In the genomic region with DNA sequence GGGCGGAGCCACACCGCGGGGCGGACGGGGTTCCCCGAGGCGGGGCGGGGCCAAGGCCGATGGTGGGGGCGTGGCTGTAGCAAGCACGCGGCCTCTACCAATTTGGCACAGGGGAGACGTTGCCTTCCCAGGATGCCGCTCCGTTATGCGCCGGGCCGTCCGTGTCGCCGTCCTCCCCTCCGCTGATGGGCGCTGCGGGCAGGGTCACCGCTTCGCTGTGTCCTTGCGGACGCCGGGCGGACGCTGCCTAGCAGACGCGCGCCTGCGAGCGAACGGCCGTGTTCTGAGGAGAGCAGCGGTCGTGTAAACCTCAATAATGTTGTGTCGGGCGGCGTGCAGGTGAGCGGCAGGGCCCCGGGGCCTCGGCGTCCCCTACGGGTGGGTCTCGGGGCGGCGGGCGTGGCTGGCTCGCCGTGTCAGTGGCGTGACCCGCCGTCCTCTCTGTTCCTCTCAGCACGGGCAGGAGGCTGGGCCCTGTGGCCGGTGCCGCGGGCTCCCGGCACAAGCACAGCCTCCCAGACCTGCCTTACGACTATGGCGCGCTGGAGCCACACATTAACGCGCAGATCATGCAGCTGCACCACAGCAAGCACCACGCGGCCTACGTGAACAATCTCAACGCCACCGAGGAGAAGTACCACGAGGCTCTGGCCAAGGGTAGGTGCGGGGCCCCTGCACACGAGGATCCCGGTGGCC, we compare ENCODE assay signal across 7 mouse cellular contexts. TPM values are rescaled to one million over a fixed set of nuclear protein-coding genes. Genes with fewer than 3 reads are reported as not detected.
A peak's percentile ranks its signal among the peaks of the same experiment; 100 is the strongest.
DNase-seq lines count a peak whose midpoint lies in the region; ATAC-seq and TF ChIP-seq lines count a peak whose summit lies in the region.

No protein-coding gene starts in this region.

- peak overlapping the region; percentile 77 for H3K27ac ChIP-seq in embryonic facial prominence, embryonic 12.5 days
- peak overlapping the region; percentile 95 for H3K27ac ChIP-seq in kidney, adult 2 months (ENCODE audit: insufficient read depth, low read depth, low read length)
- peak overlapping the region; percentile 86 for H3K27ac ChIP-seq in limb, embryonic 12.5 days
- peak overlapping the region; percentile 86 for H3K27ac ChIP-seq in midbrain, embryonic 15.5 days
- peak overlapping the region; percentile 84 for H3K27ac ChIP-seq in spleen, adult 2 months (ENCODE audit: insufficient read depth, low read length)

- H3K4me1 ChIP-seq in embryonic facial prominence, embryonic 12.5 days = peaks cover 8% of the 10 kb centered on the region
- no peaks in the 10 kb centered on the region for H3K4me1 ChIP-seq in kidney, adult 2 months (ENCODE audit: control insufficient read depth, insufficient read depth, low read length)
- peaks cover 14% of the 10 kb centered on the region for H3K4me1 ChIP-seq in limb, embryonic 12.5 days (replicated peaks)
- peaks cover 17% of the 10 kb centered on the region for H3K4me1 ChIP-seq in midbrain, embryonic 15.5 days
- H3K4me1 ChIP-seq in spleen, adult 2 months (ENCODE audit: control insufficient read depth, insufficient read depth, insufficient read length) = no peaks in the 10 kb centered on the region; the same call in 1 of the 2 replicates

- H3K27me3 ChIP-seq in embryonic facial prominence, embryonic 12.5 days = no peaks in the 10 kb centered on the region
- no peaks in the 10 kb centered on the region for H3K27me3 ChIP-seq in kidney, adult 2 months (replicated peaks; ENCODE audit: control insufficient read depth, insufficient read depth, low read length)
- no peaks in the 10 kb centered on the region for H3K27me3 ChIP-seq in limb, embryonic 12.5 days
- H3K27me3 ChIP-seq in midbrain, embryonic 15.5 days (replicated peaks) = no peaks in the 10 kb centered on the region
- H3K27me3 ChIP-seq in spleen, adult 2 months (ENCODE audit: control insufficient read depth, insufficient read depth, low read length) = no peaks in the 10 kb centered on the region

- DNase-seq in adrenal gland, postnatal 25 days = peak; percentile 100
- DNase-seq in heart, adult 18-20 months = peak; percentile 99
- peak; percentile 99 for DNase-seq in kidney, adult 2 months
- DNase-seq in spleen, adult 2 months (ENCODE audit: low read depth in 1 of 2, low spot score in 2 of 2) = peak; percentile 85 to 99

- H3K9ac ChIP-seq in embryonic facial prominence, embryonic 12.5 days = peak overlapping the region; percentile 62
- H3K9ac ChIP-seq in limb, embryonic 12.5 days (replicated peaks) = peak overlapping the region; percentile 79
- peak overlapping the region; percentile 70 for H3K9ac ChIP-seq in midbrain, embryonic 15.5 days

- H3K9me3 ChIP-seq in embryonic facial prominence, embryonic 12.5 days = no peaks in the 10 kb centered on the region
- no peaks in the 10 kb centered on the region for H3K9me3 ChIP-seq in limb, embryonic 12.5 days
- H3K9me3 ChIP-seq in midbrain, embryonic 15.5 days = no peaks in the 10 kb centered on the region

- peak; percentile 98 for ATAC-seq in embryonic facial prominence, embryonic 12.5 days (ENCODE audit: insufficient number of reproducible peaks, insufficient read depth, low FRiP score, low TSS enrichment)
- peak; percentile 98 for ATAC-seq in limb, embryonic 12.5 days (ENCODE audit: insufficient number of reproducible peaks, insufficient read depth, low FRiP score, low TSS enrichment, low read depth)
- ATAC-seq in midbrain, embryonic 15.5 days (replicated peaks) = peak; percentile 98

- under 1% methylated on average over 75 of the region's 76 CpGs for WGBS in embryonic facial prominence, embryonic 12.5 days
- under 1% methylated on average over 76 of the region's 76 CpGs for WGBS in kidney, adult 2 months
- under 1% methylated on average over 76 of the region's 76 CpGs for WGBS in limb, embryonic 12.5 days
- WGBS in midbrain, embryonic 15.5 days = under 1% methylated on average over 74 of the region's 76 CpGs
- under 1% methylated on average over 76 of the region's 76 CpGs for WGBS in spleen, adult 2 months

- TF ChIP-seq CTCF in kidney, adult 2 months (conservative IDR thresholded peaks at IDR 0.05; ENCODE audit: insufficient read depth, insufficient read length, low read depth, low read length) = no peak
- no peak; the same call in 1 of the 2 replicates for TF ChIP-seq CTCF in spleen, adult 2 months (IDR thresholded peaks at IDR 0.05; ENCODE audit: extremely low read depth, insufficient read depth, insufficient read length, insufficient replicate concordance)

- H3K4me2 ChIP-seq in embryonic facial prominence, embryonic 12.5 days (replicated peaks) = peak overlapping the region; percentile 72
- H3K4me2 ChIP-seq in limb, embryonic 12.5 days = peak overlapping the region; percentile 81
- peak overlapping the region; percentile 71 for H3K4me2 ChIP-seq in midbrain, embryonic 15.5 days

- H3K4me3 ChIP-seq in embryonic facial prominence, embryonic 12.5 days = peak overlapping the region; percentile 87
- peak overlapping the region; percentile 92 for H3K4me3 ChIP-seq in kidney, adult 2 months (ENCODE audit: insufficient read depth, low read depth, low read length)
- H3K4me3 ChIP-seq in limb, embryonic 12.5 days (replicated peaks) = peak overlapping the region; percentile 84
- H3K4me3 ChIP-seq in midbrain, embryonic 15.5 days = peak overlapping the region; percentile 73
- peak overlapping the region; percentile 70 for H3K4me3 ChIP-seq in spleen, adult 2 months (ENCODE audit: extremely low read depth, insufficient read depth, insufficient read length)

- TF ChIP-seq POLR2A in kidney, adult 2 months (IDR thresholded peaks at IDR 0.05; ENCODE audit: low read depth, low read length) = peak; percentile 96
- peak; percentile 89 for TF ChIP-seq POLR2A in spleen, adult 2 months (IDR thresholded peaks at IDR 0.05; ENCODE audit: low read depth, low read length)

- H3K36me3 ChIP-seq in embryonic facial prominence, embryonic 12.5 days = peaks cover 2% of the 10 kb centered on the region; the same call in 1 of the 2 replicates
- peaks cover 6% of the 10 kb centered on the region for H3K36me3 ChIP-seq in kidney, adult 2 months (ENCODE audit: control insufficient read depth, insufficient read depth, low read length)
- peaks cover 16% of the 10 kb centered on the region for H3K36me3 ChIP-seq in limb, embryonic 12.5 days
- H3K36me3 ChIP-seq in midbrain, embryonic 15.5 days (replicated peaks) = peaks cover 9% of the 10 kb centered on the region; the same call in 1 of the 2 replicates
- peaks cover 4% of the 10 kb centered on the region; the same call in 1 of the 2 replicates for H3K36me3 ChIP-seq in spleen, adult 2 months (ENCODE audit: control insufficient read depth, insufficient read depth, low read length)

RNA-seq across cellular contexts. Expression of gene Sod2, which starts 1.2 kb away (rescaled TPM):
- total RNA-seq in adrenal gland, postnatal 25 days (2021) = 333 and 383 TPM in 2 replicates
- 83.1 and 87.8 TPM in 2 replicates for polyA plus RNA-seq in embryonic facial prominence, embryonic 12.5 days (2016; fragmentation: Nextera tagmentation; extraction: Ambion mirVana)
- total RNA-seq in heart, adult 18-20 months (2021) = 1,000 to 10,000 TPM; 1,031 to 1,107 TPM
- polyA plus RNA-seq in kidney, adult 2 months (2012; rRNA removed) = 731 and 1,146 TPM in 2 replicates
- polyA plus RNA-seq in limb, embryonic 12.5 days (2016; fragmentation: Nextera tagmentation; extraction: Ambion mirVana) = 94.3 and 95.6 TPM in 2 replicates
- polyA plus RNA-seq in midbrain, embryonic 15.5 days (2015; fragmentation: Nextera tagmentation; extraction: Ambion mirVana) = 118 and 119 TPM in 2 replicates
- 98.9 and 191 TPM in 2 replicates for polyA plus RNA-seq in spleen, adult 2 months (2012; rRNA removed)

RNA-seq across cellular contexts. Expression of gene Wtap, which starts 13.9 kb away (rescaled TPM):
- total RNA-seq in adrenal gland, postnatal 25 days (2021) = 60.2 and 67.5 TPM in 2 replicates
- 141 and 146 TPM in 2 replicates for polyA plus RNA-seq in embryonic facial prominence, embryonic 12.5 days (2016; fragmentation: Nextera tagmentation; extraction: Ambion mirVana)
- total RNA-seq in heart, adult 18-20 months (2021) = 10 to 100 TPM; 30.2 to 34.1 TPM
- polyA plus RNA-seq in kidney, adult 2 months (2012; rRNA removed) = 17.3 and 23.9 TPM in 2 replicates
- polyA plus RNA-seq in limb, embryonic 12.5 days (2016; fragmentation: Nextera tagmentation; extraction: Ambion mirVana) = 131 and 152 TPM in 2 replicates
- polyA plus RNA-seq in midbrain, embryonic 15.5 days (2015; fragmentation: Nextera tagmentation; extraction: Ambion mirVana) = 132 and 134 TPM in 2 replicates
- 11.7 TPM in 2 replicates for polyA plus RNA-seq in spleen, adult 2 months (2012; rRNA removed)

RNA-seq across cellular contexts. Expression of gene Gpr31b, which starts 44.2 kb away (rescaled TPM):
- total RNA-seq in adrenal gland, postnatal 25 days (2021) = 0.49 TPM in 1 of 2 replicates, not detected in the other
- not detected in 2 replicates for polyA plus RNA-seq in embryonic facial prominence, embryonic 12.5 days (2016; fragmentation: Nextera tagmentation; extraction: Ambion mirVana)
- total RNA-seq in heart, adult 18-20 months (2021) = under 1 TPM in 1 of 2 experiments, not detected in 1; 0.32 TPM
- polyA plus RNA-seq in kidney, adult 2 months (2012; rRNA removed) = 0.11 and 0.22 TPM in 2 replicates
- polyA plus RNA-seq in limb, embryonic 12.5 days (2016; fragmentation: Nextera tagmentation; extraction: Ambion mirVana) = not detected in 2 replicates
- polyA plus RNA-seq in midbrain, embryonic 15.5 days (2015; fragmentation: Nextera tagmentation; extraction: Ambion mirVana) = 0.17 TPM in 1 of 2 replicates, not detected in the other
- 0.41 and 0.62 TPM in 2 replicates for polyA plus RNA-seq in spleen, adult 2 months (2012; rRNA removed)

RNA-seq across cellular contexts. Expression of gene Acat2, which starts 47.3 kb away (rescaled TPM):
- total RNA-seq in adrenal gland, postnatal 25 days (2021) = 122 and 138 TPM in 2 replicates
- polyA plus RNA-seq in embryonic facial prominence, embryonic 12.5 days (2016; fragmentation: Nextera tagmentation; extraction: Ambion mirVana) = 280 and 284 TPM in 2 replicates
- 10 to 100 TPM in 1 of 2 experiments, 1 to 10 TPM in 1; 6.1 to 13.0 TPM for total RNA-seq in heart, adult 18-20 months (2021)
- polyA plus RNA-seq in kidney, adult 2 months (2012; rRNA removed) = 44.3 and 54.3 TPM in 2 replicates
- polyA plus RNA-seq in limb, embryonic 12.5 days (2016; fragmentation: Nextera tagmentation; extraction: Ambion mirVana) = 285 and 287 TPM in 2 replicates
- 346 and 354 TPM in 2 replicates for polyA plus RNA-seq in midbrain, embryonic 15.5 days (2015; fragmentation: Nextera tagmentation; extraction: Ambion mirVana)
- polyA plus RNA-seq in spleen, adult 2 months (2012; rRNA removed) = 3.5 and 4.6 TPM in 2 replicates

RNA-seq across cellular contexts. Expression of gene Tcp10b, which starts 53.0 kb away (rescaled TPM):
- total RNA-seq in adrenal gland, postnatal 25 days (2021) = 0.88 TPM in 1 of 2 replicates, not detected in the other
- not detected in 2 replicates for polyA plus RNA-seq in embryonic facial prominence, embryonic 12.5 days (2016; fragmentation: Nextera tagmentation; extraction: Ambion mirVana)
- total RNA-seq in heart, adult 18-20 months (2021) = not detected
- 0.14 and 0.42 TPM in 2 replicates for polyA plus RNA-seq in kidney, adult 2 months (2012; rRNA removed)
- polyA plus RNA-seq in limb, embryonic 12.5 days (2016; fragmentation: Nextera tagmentation; extraction: Ambion mirVana) = not detected in 2 replicates
- 0.13 and 0.15 TPM in 2 replicates for polyA plus RNA-seq in midbrain, embryonic 15.5 days (2015; fragmentation: Nextera tagmentation; extraction: Ambion mirVana)
- not detected in 2 replicates for polyA plus RNA-seq in spleen, adult 2 months (2012; rRNA removed)

Comparison
In these comparisons a context has a peak if more than half of its experiments do, and no peak if none do; other contexts are left out.
1. Peak in every context shown above with its lines: DNase-seq, ATAC-seq, H3K4me3 ChIP-seq and H3K27ac ChIP-seq.